Mouse (Mus musculus) c-Kit-positive CD71-positive TER-119-positive erythroid progenitor cells, embryonic 14.5 days (primary cell): ENCODE data around the gene Olfr1386.
"Not testable (repeated sequence)": the region's sequence is repeated elsewhere in the genome, so short reads cannot be mapped to it uniquely, and the experiment has no call there.

Experiments used
- DNase-seq: peaks from one replicate; pipeline ENCODE4 v3.0.0-alpha.2; 2013; ENCODE audit warnings: low spot score

The Olfr1386 gene

GRCm38 (mm10) chr11:49464746-49465145, at the start of gene Olfr1386:
TSS of gene Olfr1386 (plus strand) at chr11:49465046.
- DNase-seq, result not testable (repeated sequence)

GRCm38 (mm10) chr11:49422767-49423166, 42.1 kb upstream of the Olfr1386 start, which contains the start of gene Olfr1389:
TSS of gene Olfr1389 (plus strand) at chr11:49423067.
- no peak for DNase-seq

- no peak for DNase-seq
These were observed 39.5 kb upstream of the Olfr1386 start for GRCm38 (mm10) chr11:49425257-49425927.

- no peak for DNase-seq
These were observed 35.2 kb upstream of the Olfr1386 start for GRCm38 (mm10) chr11:49429641-49430040.

GRCm38 (mm10) chr11:49436411-49436810, 28.4 kb upstream of the Olfr1386 start, which contains the start of gene Olfr1388:
TSS of gene Olfr1388 (plus strand) at chr11:49436624.
- no peak for DNase-seq

- DNase-seq, result no peak
These were observed 9.8 kb upstream of the Olfr1386 start, which contains the start of gene Olfr1387 for GRCm38 (mm10) chr11:49455043-49455442. TSS of gene Olfr1387 (plus strand) at chr11:49455343.

- no peak for DNase-seq
These were observed 21.1 kb downstream of the Olfr1386 start for GRCm38 (mm10) chr11:49485973-49486372.

- not testable (repeated sequence) for DNase-seq
These were observed 23.9 kb downstream of the Olfr1386 start, which contains the start of gene Olfr1385 for GRCm38 (mm10) chr11:49488770-49489169. TSS of gene Olfr1385 (plus strand) at chr11:49489070.

GRCm38 (mm10) chr11:49518086-49518485, 53.2 kb downstream of the Olfr1386 start:
- DNase-seq, result no peak

GRCm38 (mm10) chr11:49519348-49519747, 54.5 kb downstream of the Olfr1386 start, which contains the start of gene Olfr1383:
TSS of gene Olfr1383 (plus strand) at chr11:49519648.
- no peak for DNase-seq
